Comparison of ENCODE assay signal across 11 mouse cellular contexts in the genomic region with DNA sequence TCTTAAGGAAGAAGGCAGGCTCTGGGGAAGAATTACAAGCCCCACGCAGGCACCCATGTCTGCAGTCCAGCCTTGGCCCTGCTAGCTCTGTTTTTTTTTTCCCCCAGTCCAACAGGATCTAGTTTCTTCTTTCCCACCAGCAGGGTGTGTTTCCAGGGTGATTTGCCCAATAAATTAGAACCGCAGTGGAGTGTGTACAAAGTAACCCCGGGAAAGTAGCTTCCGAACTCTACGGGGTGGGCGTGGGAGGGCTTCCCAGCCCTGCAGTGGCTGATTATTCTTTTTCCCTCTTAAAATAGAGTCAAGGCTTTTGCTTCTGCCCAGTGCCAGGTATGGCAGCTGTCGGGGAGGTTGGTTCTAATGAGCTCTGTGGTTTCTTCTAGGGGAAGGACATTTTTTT. TPM values are rescaled to one million over a fixed set of nuclear protein-coding genes. Genes with fewer than 3 reads are reported as not detected.
DNase-seq lines count a peak whose midpoint lies in the region; ATAC-seq and TF ChIP-seq lines count a peak whose summit lies in the region.
"Had no signal": no experiment of that assay in that cellular context is flagged by ENCODE, and none has a peak within 500 bp of the region (broad histone marks: within the 10 kb centered on the region; RNA-seq: fewer than 3 reads in every experiment).

No protein-coding gene starts in this region.

- TF ChIP-seq CTCF in Patski (IDR thresholded peaks at IDR 0.05) = no peak
- TF ChIP-seq CTCF in forebrain, postnatal 0 days (IDR thresholded peaks at IDR 0.05; ENCODE audit: low read depth) = peak; percentile 23; the same call in 1 of the 2 replicates

- ATAC-seq in Patski = peak; percentile 63
- peak; percentile 12; the same call in 1 of the 2 replicates for ATAC-seq in forebrain, postnatal 0 days
- ATAC-seq in limb, embryonic 15.5 days (ENCODE audit: insufficient number of reproducible peaks, low FRiP score, low TSS enrichment, low read depth) = no peak

- H3K36me3 ChIP-seq in forebrain, postnatal 0 days (ENCODE audit: insufficient read depth) = no peaks in the 10 kb centered on the region
- no peaks in the 10 kb centered on the region for H3K36me3 ChIP-seq in limb, embryonic 15.5 days

- no peaks in the 10 kb centered on the region for H3K27me3 ChIP-seq in Patski
- no peaks in the 10 kb centered on the region for H3K27me3 ChIP-seq in forebrain, postnatal 0 days (ENCODE audit: insufficient read depth, low read length)
- no peaks in the 10 kb centered on the region for H3K27me3 ChIP-seq in limb, embryonic 15.5 days

- H3K27ac ChIP-seq in forebrain, postnatal 0 days (ENCODE audit: low read depth, low read length) = peak overlapping the region; percentile 79
- peak overlapping the region; percentile 76 for H3K27ac ChIP-seq in limb, embryonic 15.5 days

- peaks cover 34% of the 10 kb centered on the region for H3K4me1 ChIP-seq in forebrain, postnatal 0 days (ENCODE audit: insufficient read depth)
- peaks cover 74% of the 10 kb centered on the region for H3K4me1 ChIP-seq in limb, embryonic 15.5 days

- 10% methylated on average over 7 of the region's 7 CpGs for WGBS in forebrain, postnatal 0 days
- 7% methylated on average over 7 of the region's 7 CpGs for WGBS in limb, embryonic 15.5 days

- POLR2A ChIA-PET in Patski (lab: Charles Lee) = interaction anchor here (1.2 kb wide), 1 partner anchor 35 kb away, joined by 5 read pairs; a partner anchor contains a TSS

- no peak overlapping the region for H3K4me3 ChIP-seq in forebrain, postnatal 0 days (ENCODE audit: low read depth, low read length)
- H3K4me3 ChIP-seq in limb, embryonic 15.5 days = no peak overlapping the region

- DNase-seq in Patski (ENCODE audit: low read depth, low spot score) = peak; percentile 75
- peak; percentile 17 for DNase-seq in brain, adult 2 months (ENCODE audit: low read depth, low spot score)
- peak; percentile 36 for DNase-seq in forebrain, postnatal 0 days
- DNase-seq in urinary bladder, postnatal 4 days (ENCODE audit: low spot score in 2 of 2) = no peak
- DNase-seq in spleen, postnatal 36 days (ENCODE audit: low spot score in 2 of 2) = no peak
- no peak for DNase-seq in frontal cortex, postnatal 36 days (ENCODE audit: low spot score in 2 of 2)
- DNase-seq in frontal cortex, adult 2 months (ENCODE audit: extremely low spot score in 1 of 2, low spot score in 1 of 2) = no peak
- DNase-seq: kidney, adult 8-10 months; lung, adult 18-20 months had no signal

- no peak overlapping the region for H3K4me2 ChIP-seq in forebrain, postnatal 0 days (ENCODE audit: low read depth)
- no peak overlapping the region; the same call in 1 of the 2 replicates for H3K4me2 ChIP-seq in limb, embryonic 15.5 days

- CTCF ChIA-PET in Patski (lab: Charles Lee) = interaction anchor here (0.7 kb wide), 1 partner anchor 22 kb away, joined by 3 read pairs; no protein-coding TSS in a partner anchor

- H3K9ac ChIP-seq in forebrain, postnatal 0 days = 0 out of 2 replicates have a peak overlapping the region, but pooled peaks have one; percentile 7
- no peak overlapping the region for H3K9ac ChIP-seq in limb, embryonic 15.5 days

- in situ Hi-C loops in Patski (cut with MboI; ENCODE audit: low pct_unique_long_range_greater_than_20kb) = loop anchor here (5.0 kb wide), 1 partner anchor 34 kb away; a partner anchor contains a TSS

- H3K9me3 ChIP-seq in forebrain, postnatal 0 days (ENCODE audit: low read length) = no peaks in the 10 kb centered on the region
- no peaks in the 10 kb centered on the region for H3K9me3 ChIP-seq in limb, embryonic 15.5 days

RNA-seq across cellular contexts. Expression of a gene that starts 35.3 kb away (rescaled TPM):
- 11.2 TPM for polyA plus RNA-seq in Patski (2021)
- total RNA-seq in forebrain, postnatal 0 days (2014; rRNA removed) = 12.9 and 20.6 TPM in 2 replicates
- polyA plus RNA-seq in forebrain, postnatal 0 days (2015; fragmentation: Nextera tagmentation; extraction: Ambion mirVana) = 4.2 and 5.2 TPM in 2 replicates
- polyA plus RNA-seq in limb, embryonic 15.5 days (2015; fragmentation: Nextera tagmentation; extraction: Ambion mirVana) = 10.3 and 12.7 TPM in 2 replicates
- polyA plus RNA-seq in frontal cortex, adult 2 months (2012; rRNA removed) = 7.6 and 8.0 TPM in 2 replicates
- total RNA-seq: MEL had no signal

Comparison
In these comparisons a context has a peak if more than half of its experiments do, and no peak if none do; other contexts are left out.
1. DNase-seq: peak in Patski (single experiment), brain, adult 2 months (single experiment) and forebrain, postnatal 0 days (single experiment); none in urinary bladder, postnatal 4 days (0 of 2), spleen, postnatal 36 days (0 of 2), frontal cortex, postnatal 36 days (0 of 2) and frontal cortex, adult 2 months (0 of 2).